Mouse (Mus musculus) embryo, embryonic 9.5 days (tissue): Measurements from ENCODE around the gene Krt32.

ENCODE experiments used
- DNase-seq: peaks from one replicate; pipeline ENCODE4 v3.0.0-alpha.2; 2017; ENCODE audit errors: extremely low spot score

Krt32 gene

GRCm38 (mm10) chr11:100050451-100050850 lies 37.6 kb downstream of the Krt32 start, which contains the start of gene Krt31:
Gene Krt31, minus strand, starts transcription at chr11:100050551.
- no peak for DNase-seq

GRCm38 (mm10) chr11:100047193-100047592 lies 40.8 kb downstream of the Krt32 start:
- DNase-seq = no peak

GRCm38 (mm10) chr11:100046303-100046866 lies 41.6 kb downstream of the Krt32 start:
- no peak for DNase-seq

GRCm38 (mm10) chr11:100041454-100041853 lies 46.6 kb downstream of the Krt32 start, which contains the start of gene Krt34:
Gene Krt34, minus strand, starts transcription at chr11:100041554.
- DNase-seq = no peak
